Mouse (Mus musculus) limb, embryonic 13.5 days (tissue): ENCODE results near the gene Il11ra1. TPM values are rescaled to one million over a fixed set of nuclear protein-coding genes. Genes with fewer than 3 reads are reported as not detected.

ENCODE experiments used
- ATAC-seq: fragments of 200-750 bp; cut with Nextera tagmentation; 2 replicates; pipeline ENCODE4 v1.8.0; 2017; ENCODE audit warnings: low read depth, moderate number of reproducible peaks, moderate TSS enrichment; ENCODE audit not compliant: low FRiP score
- H3K27ac ChIP-seq: fragments of 300-500 bp; sonication (generic); 2 replicates; pipeline ENCODE4 v1.5.1; 2015; ENCODE audit warnings: inconsistent platforms, mild to moderate bottlenecking, moderate library complexity
- H3K27me3 ChIP-seq: fragments of 300-500 bp; sonication (generic); 2 replicates; pipeline ENCODE4 v1.6.1; 2015; ENCODE audit warnings: mild to moderate bottlenecking, inconsistent platforms
- H3K36me3 ChIP-seq: fragments of 300-500 bp; sonication (generic); 2 replicates; pipeline ENCODE4 v1.6.1; 2015; ENCODE audit warnings: inconsistent platforms, mild to moderate bottlenecking, moderate library complexity
- H3K4me1 ChIP-seq: fragments of 300-500 bp; sonication (generic); 2 replicates; pipeline ENCODE4 v1.6.1; 2015; ENCODE audit warnings: inconsistent platforms
- H3K4me2 ChIP-seq: fragments of 300-500 bp; sonication (generic); replicated peaks from 2 replicates; pipeline ENCODE4 v1.6.1; 2015; ENCODE audit warnings: inconsistent platforms, mild to moderate bottlenecking, moderate library complexity
- H3K4me3 ChIP-seq: fragments of 300-500 bp; sonication (generic); 2 replicates; pipeline ENCODE4 v1.5.1; 2015; ENCODE audit warnings: moderate library complexity, mild to moderate bottlenecking, inconsistent platforms
- H3K9ac ChIP-seq: fragments of 300-500 bp; sonication (generic); 2 replicates; pipeline ENCODE4 v1.6.1; 2015; ENCODE audit warnings: mild to moderate bottlenecking, inconsistent platforms
- H3K9me3 ChIP-seq: fragments of 300-500 bp; sonication (generic); 2 replicates; pipeline ENCODE4 v1.6.1; 2016; ENCODE audit warnings: inconsistent platforms
- WGBS: fragments of 180-500 bp; shearing (Covaris S2); methylation state at CpG from one replicate; pipeline ENCODE4 v1.1.7; 2015; 5-methylcytosine and 5-hydroxymethylcytosine counted together
- polyA plus RNA-seq: library from polyadenylated mRNA; unstranded; fragments of >200 nt; fragmentation: Nextera tagmentation; extraction: Ambion mirVana; gene quantifications from 2 replicates; pipeline ENCODE4 v1.2.1, GENCODE M21; 2015

Il11ra1 gene
- polyA plus RNA-seq, 1 experiment from 2014 or later, result 405 TPM

DNA sequence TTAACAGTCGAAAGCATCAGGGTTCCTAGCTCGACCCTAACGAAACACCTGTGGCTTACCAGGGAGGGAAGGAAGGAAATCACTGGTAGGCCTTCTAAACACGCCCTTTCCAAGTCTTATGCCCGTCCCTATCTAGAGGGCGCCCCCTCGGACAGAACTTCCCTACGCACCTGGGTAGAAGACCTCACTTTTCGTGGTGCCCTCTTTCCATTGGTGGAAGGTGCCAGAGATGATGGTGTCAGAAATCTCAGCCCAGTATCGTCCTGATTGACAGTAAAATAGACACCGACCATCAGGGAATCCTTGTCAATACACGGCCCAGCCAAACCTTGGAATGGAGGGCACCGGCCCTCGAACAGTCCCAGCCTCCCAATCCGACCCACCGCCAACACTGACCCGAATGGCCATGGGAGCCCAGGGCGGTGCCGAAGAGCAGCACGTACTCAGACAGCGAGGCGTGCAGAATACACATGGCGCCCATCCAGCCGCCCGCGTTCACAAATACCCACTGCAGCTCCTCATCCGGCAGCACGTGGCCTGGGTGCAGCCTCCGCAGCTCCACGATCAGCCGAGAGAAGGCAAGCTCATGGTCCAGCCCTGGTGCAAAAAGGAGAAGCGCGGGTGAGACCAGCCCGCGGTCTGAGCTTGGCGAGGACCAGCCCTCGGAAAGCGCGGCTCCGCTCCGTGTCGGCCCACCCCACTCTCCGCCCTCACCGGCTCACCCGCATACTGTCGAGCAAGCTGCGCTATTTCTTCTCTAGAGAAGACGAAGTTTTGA is 40.8 kb downstream of the Il11ra1 start:
- peak overlapping the region; percentile 67 for H3K27ac ChIP-seq
- H3K9me3 ChIP-seq, result 0 out of 2 replicates have a peak, but pooled peaks cover 3% of the 10 kb centered on the region
- peaks cover 10% of the 10 kb centered on the region for H3K36me3 ChIP-seq
- under 1% methylated on average over 48 of the region's 48 CpGs for WGBS
- peak; percentile 85 for ATAC-seq
- no peaks in the 10 kb centered on the region for H3K27me3 ChIP-seq
- H3K4me2 ChIP-seq, result peak overlapping the region; percentile 93
- peak overlapping the region; percentile 82 for H3K9ac ChIP-seq
- peaks cover 15% of the 10 kb centered on the region for H3K4me1 ChIP-seq
- H3K4me3 ChIP-seq, result peak overlapping the region; percentile 77

DNA sequence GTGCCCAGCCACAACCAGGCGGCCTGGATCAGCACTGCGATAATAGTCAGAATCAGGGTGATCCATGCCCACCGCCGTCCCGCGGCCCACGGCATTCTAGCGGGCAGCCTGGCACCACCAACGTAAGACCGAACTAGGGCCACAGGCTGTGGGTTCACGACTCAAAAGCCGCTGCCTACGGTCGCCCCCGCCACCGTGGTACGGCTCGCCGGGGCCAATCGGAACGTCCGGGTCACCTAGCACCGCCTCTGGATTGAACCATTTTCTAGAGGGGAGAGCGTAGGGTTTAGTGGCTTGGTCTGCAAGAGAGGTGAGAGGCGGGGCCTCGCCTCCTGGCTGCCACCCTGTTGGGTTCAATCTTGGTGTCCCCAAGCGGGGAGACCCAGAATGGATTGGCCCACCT is 41.4 kb downstream of the Il11ra1 start:
- H3K9ac ChIP-seq, result peak overlapping the region; percentile 82
- WGBS, result under 1% methylated on average over 27 of the region's 27 CpGs

DNA sequence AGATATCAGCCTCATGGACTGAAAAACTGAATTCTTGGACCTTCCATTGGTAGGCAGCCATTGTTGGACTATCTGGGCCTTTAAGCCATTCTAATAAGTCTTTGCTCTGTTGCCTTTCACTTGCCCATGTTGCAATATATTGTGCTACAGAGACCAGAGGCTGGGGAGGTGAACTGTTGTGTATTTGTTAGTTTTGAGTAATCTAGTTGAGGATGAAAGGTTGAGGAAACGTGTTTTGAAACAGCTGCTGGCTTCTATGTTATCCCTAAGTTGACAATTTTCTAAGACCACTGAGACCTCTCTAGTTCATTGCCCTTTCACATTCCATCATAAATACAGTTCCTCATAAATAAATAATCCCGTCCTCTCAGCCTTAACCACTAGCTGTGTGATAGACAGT is 44.3 kb downstream of the Il11ra1 start:
- H3K4me2 ChIP-seq, result no peak overlapping the region
- H3K27ac ChIP-seq, result no peak overlapping the region
- no peak for ATAC-seq
- peaks cover 15% of the 10 kb centered on the region for H3K4me1 ChIP-seq
- H3K9ac ChIP-seq, result no peak overlapping the region
- WGBS, result 67% methylated on average over 2 of the region's 2 CpGs
- H3K27me3 ChIP-seq, result no peaks in the 10 kb centered on the region
- no peak overlapping the region for H3K4me3 ChIP-seq
- peaks cover 7% of the 10 kb centered on the region for H3K36me3 ChIP-seq
- peaks cover 17% of the 10 kb centered on the region for H3K9me3 ChIP-seq

More for the DNA sequence above, 41.4 kb downstream of the Il11ra1 start:
- peak overlapping the region; percentile 93 for H3K4me2 ChIP-seq
- peak; percentile 97 for ATAC-seq
- H3K27ac ChIP-seq, result peak overlapping the region; percentile 67
- peaks cover 10% of the 10 kb centered on the region for H3K36me3 ChIP-seq
- no peaks in the 10 kb centered on the region for H3K27me3 ChIP-seq
- H3K4me1 ChIP-seq, result peaks cover 15% of the 10 kb centered on the region
- peaks cover 5% of the 10 kb centered on the region for H3K9me3 ChIP-seq
- peak overlapping the region; percentile 77 for H3K4me3 ChIP-seq

DNA sequence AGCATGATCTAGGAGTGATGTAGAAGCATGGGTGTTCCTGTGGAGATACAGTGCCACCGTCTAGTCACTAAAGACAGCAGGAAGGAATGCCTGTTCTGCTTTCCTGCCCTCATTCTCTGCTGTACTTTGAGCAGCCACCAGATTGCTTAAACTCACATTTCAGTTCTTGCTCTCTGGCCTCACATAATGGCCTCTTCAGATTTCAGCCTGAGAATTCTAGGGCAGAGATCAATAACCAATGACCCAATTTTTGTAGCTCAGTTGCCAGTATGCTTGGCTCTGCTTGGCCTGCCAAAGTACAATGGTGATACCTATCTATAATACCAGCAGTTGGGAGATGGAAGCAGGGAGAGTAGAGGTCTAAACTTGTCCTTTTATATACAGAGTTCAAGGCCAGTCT is 45.2 kb downstream of the Il11ra1 start:
- Histone ChIP-seq H3K27ac (no peak overlapping the region), H3K4me1 (peaks cover 6% of the 10 kb centered on the region), H3K4me2 (no peak overlapping the region), H3K36me3 (0 out of 2 replicates have a peak, but pooled peaks cover 4% of the 10 kb centered on the region), H3K4me3 (no peak overlapping the region), H3K9me3 (peaks cover 17% of the 10 kb centered on the region), H3K27me3 (no peaks in the 10 kb centered on the region), H3K9ac (no peak overlapping the region)
- no peak for ATAC-seq
- WGBS, result 65% methylated on average over 1 of the region's 1 CpGs

DNA sequence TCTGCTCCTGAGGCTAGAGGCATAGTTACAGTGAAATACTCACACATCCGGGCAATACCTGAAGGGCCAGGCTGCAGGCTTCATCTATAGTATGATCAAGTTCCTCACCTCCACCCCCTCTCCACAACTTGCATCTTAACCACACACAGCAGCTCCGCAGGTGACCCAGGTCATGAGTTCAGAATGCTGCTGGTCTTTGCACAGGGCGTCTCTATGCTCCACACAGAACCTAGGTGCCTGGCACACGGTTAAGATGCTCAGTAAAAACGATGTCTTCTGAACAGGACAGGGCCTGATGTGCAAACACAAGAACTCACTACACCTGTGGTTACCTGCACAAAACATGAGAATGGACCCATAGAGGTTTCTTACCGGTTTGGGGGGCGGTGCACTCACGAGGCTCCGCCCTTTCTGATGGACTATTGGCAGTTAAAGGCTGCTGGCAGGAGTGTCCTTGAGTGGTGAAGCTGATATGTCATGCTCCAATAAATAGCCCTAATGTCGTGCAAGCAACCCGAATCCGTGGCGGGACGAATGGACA is 55.1 kb downstream of the Il11ra1 start, which contains the start of gene Galt:
Gene Galt, plus strand, starts transcription at position 432 of the 541 bp plus-strand sequence.
- peak; percentile 34 for ATAC-seq
- Histone ChIP-seq H3K27me3 (no peaks in the 10 kb centered on the region), H3K9me3 (no peaks in the 10 kb centered on the region), H3K4me2 (peak within 1 kb of the TSS; percentile 93), H3K36me3 (peaks cover 18% of the 10 kb centered on the region), H3K9ac (peak within 1 kb of the TSS; percentile 82), H3K27ac (peak within 1 kb of the TSS; percentile 87), H3K4me1 (peaks cover 21% of the 10 kb centered on the region), H3K4me3 (peak within 1 kb of the TSS; percentile 74)
- WGBS, result 11% methylated on average over 14 of the region's 14 CpGs

DNA sequence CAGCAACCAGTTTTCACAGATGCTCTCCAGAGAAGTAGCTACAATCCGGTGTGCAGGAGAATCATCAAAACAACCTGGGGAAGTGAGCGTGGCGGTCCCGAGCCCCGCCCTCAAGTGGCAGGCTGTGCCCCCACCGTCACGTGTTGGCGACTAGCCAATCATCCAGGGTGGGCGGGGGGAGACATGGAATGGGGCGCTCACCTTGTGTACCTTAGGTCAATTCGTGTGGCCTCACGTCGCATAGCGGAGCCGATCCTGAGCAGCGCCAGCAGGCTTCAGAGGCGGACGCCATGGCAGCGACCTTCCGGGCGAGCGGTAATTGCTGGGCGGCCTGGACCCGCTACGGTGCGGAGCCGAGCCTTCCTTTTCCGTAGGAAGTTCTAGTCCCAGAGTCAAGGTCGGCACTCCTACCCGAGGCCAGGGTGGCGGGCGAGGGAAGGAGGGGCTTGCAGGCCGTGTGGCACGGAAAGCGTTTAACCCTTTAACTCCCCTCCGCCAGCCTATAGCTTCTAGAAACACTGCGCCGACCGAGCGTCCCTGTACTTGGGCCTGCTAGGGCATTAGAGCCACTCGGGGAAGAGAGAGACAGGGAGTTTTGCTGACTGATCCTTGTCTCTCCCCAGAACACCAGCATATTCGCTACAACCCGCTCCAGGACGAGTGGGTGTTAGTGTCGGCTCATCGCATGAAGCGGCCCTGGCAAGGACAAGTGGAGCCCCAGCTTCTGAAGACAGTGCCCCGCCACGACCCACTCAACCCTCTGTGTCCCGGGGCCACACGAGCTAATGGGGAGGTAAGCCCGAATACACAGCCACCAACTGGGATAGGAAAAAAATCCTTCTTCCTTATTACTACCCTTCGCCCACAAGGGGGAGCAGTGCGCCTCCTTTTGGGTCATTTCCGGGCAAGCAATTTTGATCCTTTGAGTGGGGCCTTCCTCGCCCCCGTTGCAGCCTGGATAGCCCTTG is 55.8 kb downstream of the Il11ra1 start, which contains the start of gene Sigmar1:
Gene Sigmar1, minus strand, starts transcription at position 820 of the 968 bp plus-strand sequence.
- under 1% methylated on average over 57 of the region's 57 CpGs for WGBS
- Histone ChIP-seq H3K27ac (peak within 1 kb of the TSS; percentile 87), H3K27me3 (no peaks in the 10 kb centered on the region), H3K9me3 (no peaks in the 10 kb centered on the region), H3K4me1 (peaks cover 24% of the 10 kb centered on the region), H3K4me3 (peak within 1 kb of the TSS; percentile 74), H3K4me2 (peak within 1 kb of the TSS; percentile 93), H3K36me3 (peaks cover 18% of the 10 kb centered on the region), H3K9ac (peak within 1 kb of the TSS; percentile 82)
- peak; percentile 59 for ATAC-seq

DNA sequence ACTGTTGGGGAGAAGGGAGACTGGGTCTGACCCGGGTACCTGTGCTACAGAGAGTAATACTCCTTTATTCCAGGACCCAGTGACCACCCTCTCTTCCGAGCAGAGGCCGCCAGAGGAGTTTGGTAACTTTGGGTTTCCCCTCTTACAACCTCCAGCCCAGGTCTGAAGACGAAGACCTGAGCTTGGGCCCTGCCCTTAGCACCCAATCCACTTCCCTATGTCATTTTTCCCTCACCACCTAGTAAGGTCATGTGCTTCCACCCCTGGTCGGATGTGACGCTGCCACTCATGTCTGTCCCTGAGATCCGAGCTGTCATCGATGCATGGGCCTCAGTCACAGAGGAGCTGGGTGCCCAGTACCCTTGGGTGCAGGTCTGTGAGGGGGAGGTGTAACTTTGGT is 56.7 kb downstream of the Il11ra1 start:
- Histone ChIP-seq H3K36me3 (peaks cover 18% of the 10 kb centered on the region), H3K4me2 (peak overlapping the region; percentile 93), H3K27me3 (no peaks in the 10 kb centered on the region), H3K4me1 (peaks cover 32% of the 10 kb centered on the region), H3K27ac (no peak overlapping the region), H3K9me3 (no peaks in the 10 kb centered on the region), H3K9ac (peak overlapping the region; percentile 82), H3K4me3 (peak overlapping the region; percentile 74)
- 77% methylated on average over 8 of the region's 8 CpGs for WGBS
- ATAC-seq, result no peak

DNA sequence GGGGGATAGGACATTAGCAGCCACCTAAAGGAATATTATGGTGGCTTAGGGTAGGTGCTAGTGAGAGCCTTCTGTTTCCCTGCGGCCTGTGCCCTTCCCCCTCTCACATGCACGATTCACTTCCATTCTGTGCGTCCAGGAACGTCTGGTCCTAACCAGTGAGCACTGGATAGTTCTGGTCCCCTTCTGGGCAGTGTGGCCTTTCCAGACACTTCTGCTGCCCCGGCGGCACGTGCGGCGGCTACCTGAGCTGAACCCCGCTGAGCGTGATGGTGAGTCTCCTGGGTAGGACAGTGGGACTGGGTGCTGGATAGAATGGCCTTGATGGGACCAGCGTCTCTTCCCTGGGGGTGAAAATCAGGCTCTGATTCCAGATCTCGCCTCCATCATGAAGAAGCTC is 57.5 kb downstream of the Il11ra1 start:
- Histone ChIP-seq H3K9me3 (no peaks in the 10 kb centered on the region), H3K4me3 (no peak overlapping the region)

DNA sequence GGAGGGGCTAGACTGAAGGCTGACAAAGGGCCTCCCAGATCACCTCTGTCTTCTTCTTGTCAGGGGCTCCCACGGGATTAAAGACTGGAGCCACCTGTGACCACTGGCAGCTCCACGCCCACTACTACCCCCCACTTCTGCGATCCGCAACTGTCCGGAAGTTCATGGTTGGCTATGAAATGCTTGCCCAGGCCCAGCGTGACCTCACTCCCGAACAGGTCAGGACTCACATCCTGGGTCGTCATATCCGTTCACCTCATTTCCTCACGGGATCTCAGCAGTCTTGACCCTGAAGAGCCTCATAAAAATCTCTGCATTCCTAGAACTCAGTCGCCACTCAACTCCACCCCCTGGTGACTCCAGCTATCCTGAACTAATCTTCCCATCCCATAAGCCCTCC is 58.2 kb downstream of the Il11ra1 start:
- Histone ChIP-seq H3K27ac (no peak overlapping the region), H3K9me3 (no peaks in the 10 kb centered on the region), H3K4me2 (no peak overlapping the region), H3K36me3 (peaks cover 18% of the 10 kb centered on the region), H3K27me3 (no peaks in the 10 kb centered on the region), H3K4me1 (peaks cover 48% of the 10 kb centered on the region), H3K4me3 (no peak overlapping the region), H3K9ac (no peak overlapping the region)
- ATAC-seq, result no peak
- WGBS, result 68% methylated on average over 11 of the region's 11 CpGs

More for the DNA sequence above, 57.5 kb downstream of the Il11ra1 start:
- Histone ChIP-seq H3K9ac (no peak overlapping the region), H3K27ac (no peak overlapping the region), H3K36me3 (peaks cover 18% of the 10 kb centered on the region), H3K4me1 (peaks cover 41% of the 10 kb centered on the region), H3K27me3 (no peaks in the 10 kb centered on the region), H3K4me2 (no peak overlapping the region)
- no peak for ATAC-seq
- 90% methylated on average over 13 of the region's 13 CpGs for WGBS

DNA sequence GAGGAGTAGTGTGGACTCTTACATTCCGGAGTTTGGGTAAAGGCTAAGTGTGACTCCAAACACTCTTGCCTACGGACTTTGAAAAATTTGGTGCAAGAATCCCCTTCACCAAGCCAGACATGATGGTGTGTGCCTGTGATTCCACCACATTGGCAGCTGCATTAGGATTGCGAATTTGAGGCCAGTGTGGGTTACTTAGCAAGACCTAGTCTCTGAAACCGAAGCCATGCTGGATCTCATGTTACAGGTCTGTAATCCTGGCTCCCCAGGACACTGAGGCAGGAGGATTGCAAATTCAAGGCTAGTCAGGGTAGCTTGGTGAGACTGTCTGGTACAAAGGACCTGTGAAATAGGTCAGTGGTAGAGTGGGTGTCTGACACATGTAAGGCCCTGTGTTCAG is 58.9 kb downstream of the Il11ra1 start:
- Histone ChIP-seq H3K4me2 (no peak overlapping the region), H3K9me3 (no peaks in the 10 kb centered on the region), H3K27me3 (no peaks in the 10 kb centered on the region), H3K9ac (no peak overlapping the region), H3K4me1 (peaks cover 53% of the 10 kb centered on the region), H3K4me3 (no peak overlapping the region), H3K36me3 (peaks cover 18% of the 10 kb centered on the region), H3K27ac (no peak overlapping the region)
- no peak for ATAC-seq
- WGBS, result 88% methylated on average over 4 of the region's 4 CpGs

DNA sequence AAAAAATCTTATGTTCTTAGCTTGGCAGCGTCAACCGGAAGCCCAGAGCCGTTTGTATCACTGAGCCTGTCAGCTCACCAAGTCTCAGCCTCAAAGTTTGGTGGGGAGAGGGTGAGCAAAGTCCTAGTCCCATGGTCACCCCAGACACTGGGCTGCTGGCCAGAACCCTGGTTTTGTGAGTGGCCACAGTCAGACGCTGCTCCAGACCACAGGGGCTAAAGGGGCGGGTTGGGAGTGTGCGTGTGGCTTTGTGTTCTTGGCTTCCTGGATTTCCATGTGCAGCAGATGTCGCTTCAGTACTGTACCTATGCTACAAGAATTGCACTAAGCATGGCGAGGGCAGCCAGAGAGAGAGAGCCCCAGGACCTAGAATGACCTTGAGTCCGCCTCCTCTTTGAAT is 59.4 kb downstream of the Il11ra1 start:
- Histone ChIP-seq H3K4me3 (no peak overlapping the region), H3K4me1 (peaks cover 56% of the 10 kb centered on the region), H3K27ac (peak overlapping the region; percentile 99; the same call in 1 of the 2 replicates), H3K9me3 (no peaks in the 10 kb centered on the region), H3K27me3 (no peaks in the 10 kb centered on the region), H3K36me3 (peaks cover 18% of the 10 kb centered on the region), H3K4me2 (no peak overlapping the region), H3K9ac (no peak overlapping the region)
- ATAC-seq, result no peak
- WGBS, result 85% methylated on average over 9 of the region's 9 CpGs
